Mouse (Mus musculus): ENCODE data around the gene Lipo3.
"Not testable (repeated sequence)": the region's sequence is repeated elsewhere in the genome, so short reads cannot be mapped to it uniquely, and the experiment has no call there.

Gene Lipo3

GRCm38 (mm10) chr19:33761287-33762086 is at the start of gene Lipo3:
Gene Lipo3, minus strand, starts transcription at chr19:33761951.
- DNase-seq (ENCODE audit: low spot score in 2 of 2), result peak; percentile 19 to 20

DNA sequence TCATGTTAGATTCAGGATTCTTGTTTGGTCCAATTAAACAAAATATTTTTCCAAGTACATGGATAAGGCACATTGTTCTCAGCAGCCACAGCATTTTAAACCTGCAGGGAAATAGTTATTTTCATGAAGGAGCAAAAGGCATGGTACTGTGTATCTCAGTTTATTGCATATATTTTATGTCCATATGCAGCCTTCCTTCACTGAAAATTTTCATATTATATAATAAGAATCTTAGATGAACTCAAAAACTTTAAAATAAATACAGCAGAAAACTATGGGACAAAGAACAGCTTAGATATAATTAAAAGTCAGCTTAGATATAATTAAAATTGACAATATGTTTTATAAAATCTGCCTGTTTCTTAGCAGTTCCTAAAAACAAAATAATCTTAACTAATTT is 25.6 kb upstream of the Lipo3 start, which contains the start of gene Lipo1:
Gene Lipo1 (minus strand): TSS at position 101 of the 400 bp plus-strand sequence.
- not testable (repeated sequence) for DNase-seq (ENCODE audit: low spot score in 2 of 2)

DNA sequence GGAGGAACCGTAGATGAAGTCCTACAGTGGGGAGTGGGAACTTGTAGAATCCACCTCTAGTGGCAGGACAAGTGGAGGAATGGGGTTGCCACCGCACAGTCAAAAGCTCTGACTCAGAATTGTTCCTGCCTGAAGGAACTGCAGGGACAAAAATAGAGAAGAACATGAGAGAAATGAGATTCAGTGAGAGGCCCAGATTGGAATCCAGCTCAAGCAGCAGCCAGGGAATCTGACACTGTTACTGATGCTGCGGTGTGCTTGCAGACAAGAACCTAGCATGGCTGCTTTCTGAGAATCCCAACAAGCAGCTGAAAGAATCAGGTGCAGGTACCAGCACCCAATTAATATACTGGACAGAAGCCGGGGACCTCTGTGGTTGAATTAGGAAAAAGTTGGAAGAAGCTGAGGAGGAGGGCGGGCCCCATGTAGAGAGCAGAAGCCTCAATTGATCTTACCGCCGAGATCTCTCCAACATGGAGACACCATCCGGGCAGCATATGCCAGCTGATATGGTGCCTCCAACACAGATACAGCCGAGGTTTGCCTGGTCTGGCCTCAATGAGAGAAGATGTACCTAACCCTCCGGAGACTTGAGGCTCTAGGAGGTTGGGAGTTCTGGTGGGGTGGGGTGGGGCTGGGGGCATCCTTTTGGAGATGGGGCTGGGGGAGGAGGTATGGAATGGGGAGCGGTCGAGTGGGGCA is 25.0 kb upstream of the Lipo3 start:
- DNase-seq (ENCODE audit: low spot score in 2 of 2), result no peak

DNA sequence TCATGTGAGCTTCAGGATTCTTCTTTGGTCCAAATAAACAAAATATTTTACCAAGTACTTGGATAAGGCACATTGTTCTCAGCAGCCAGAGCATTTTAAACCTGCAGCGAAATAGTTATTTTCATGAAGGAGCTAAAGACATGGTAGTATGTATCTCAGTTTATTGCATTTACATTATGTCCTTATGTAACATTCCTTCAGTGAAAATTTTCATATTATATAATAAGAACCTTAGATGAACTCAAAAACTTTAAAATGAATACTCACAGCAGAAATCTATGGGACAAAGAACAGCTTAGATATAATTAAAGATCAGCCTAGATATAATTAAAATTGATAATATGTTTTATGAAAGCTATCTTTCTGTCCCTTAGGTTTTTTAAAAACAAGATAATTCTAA is 10.5 kb downstream of the Lipo3 start, which contains the start of gene Lipo2:
Gene Lipo2 (minus strand): TSS at position 101 of the 400 bp plus-strand sequence.
- DNase-seq (ENCODE audit: low spot score in 2 of 2), result not testable (repeated sequence)

DNA sequence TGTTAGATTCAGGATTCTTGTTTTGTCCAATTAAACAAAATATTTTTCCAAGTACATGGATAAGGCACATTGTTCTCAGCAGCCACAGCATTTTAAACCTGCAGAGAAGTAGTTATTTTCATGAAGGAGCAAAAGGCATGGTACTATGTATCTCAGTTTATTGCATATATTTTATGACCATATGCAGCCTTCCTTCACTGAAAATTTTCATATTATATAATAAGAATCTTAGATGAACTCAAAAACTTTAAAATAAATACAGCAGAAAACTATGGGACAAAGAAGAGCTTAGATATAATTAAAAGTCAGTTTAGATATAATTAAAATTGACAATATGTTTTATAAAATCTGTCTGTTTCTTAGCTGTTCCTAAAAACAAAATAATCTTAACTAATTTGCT is 136.6 kb downstream of the Lipo3 start, which contains the start of gene Gm8978:
Gene Gm8978 (minus strand): TSS at position 101 of the 400 bp plus-strand sequence.
- not testable (repeated sequence) for DNase-seq (ENCODE audit: low spot score in 2 of 2)

GRCm38 (mm10) chr19:33589626-33590302 is 172.0 kb downstream of the Lipo3 start:
- DNase-seq (ENCODE audit: low spot score in 2 of 2), result peak; percentile 23 to 49

GRCm38 (mm10) chr19:33568551-33568950 is 193.2 kb downstream of the Lipo3 start:
- DNase-seq (ENCODE audit: low spot score in 2 of 2), result not testable (repeated sequence)

GRCm38 (mm10) chr19:33517680-33518079 is 244.1 kb downstream of the Lipo3 start, which contains the start of gene Lipo4:
Gene Lipo4, minus strand, starts transcription at chr19:33517780.
- DNase-seq (ENCODE audit: low spot score in 2 of 2), result no peak

Measured in cerebellum, postnatal 4 days (tissue).